Comparison of ENCODE assay signal across 8 mouse cellular contexts in the genomic region with DNA sequence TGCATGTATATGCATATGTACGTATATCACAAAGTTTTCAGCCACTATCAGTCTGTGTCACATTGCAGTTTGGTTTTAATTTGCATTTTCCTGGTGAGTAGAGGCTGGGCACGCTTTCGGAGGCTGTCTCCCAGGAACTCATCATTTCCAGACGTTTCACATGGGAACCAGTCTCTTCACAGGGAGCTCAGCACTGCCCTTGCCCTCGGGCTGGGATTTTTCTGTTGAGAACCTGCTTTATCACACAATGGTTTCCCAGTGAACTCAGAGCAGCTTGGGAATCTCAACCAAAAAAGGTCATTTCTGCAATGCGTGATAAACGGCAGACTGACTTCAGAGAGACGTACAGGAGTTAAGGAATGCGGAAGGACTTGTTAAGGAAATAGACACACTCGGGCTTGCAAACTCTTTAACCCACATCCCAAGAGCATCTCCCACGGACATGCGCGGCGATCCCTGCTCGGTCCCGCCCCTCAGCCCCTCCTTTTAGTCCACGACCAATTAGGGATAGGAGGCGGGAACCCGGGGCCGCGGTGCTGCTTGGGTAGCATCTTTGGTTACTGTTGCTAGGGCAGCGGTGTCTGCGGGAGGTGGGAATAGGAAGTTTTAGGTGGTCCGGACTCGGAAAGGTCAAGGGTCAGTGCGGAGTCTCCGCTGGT. TPM values are rescaled to one million over a fixed set of nuclear protein-coding genes. Genes with fewer than 3 reads are reported as not detected.
DNase-seq lines count a peak whose midpoint lies in the region; ATAC-seq and TF ChIP-seq lines count a peak whose summit lies in the region.

A gene (plus strand): TSS at position 560 of the 659 bp plus-strand sequence.

- H3K36me3 ChIP-seq in liver, embryonic 15.5 days (replicated peaks): no peaks in the 10 kb centered on the region

- no peaks in the 10 kb centered on the region for H3K9me3 ChIP-seq in liver, embryonic 15.5 days (replicated peaks)

- peak within 1 kb of the TSS; percentile 67 for H3K4me2 ChIP-seq in liver, embryonic 15.5 days

- intact Hi-C loops in heart, postnatal 36 days (cut with DNase I): loop anchor here (5.0 kb wide), 1 partner anchor 147 kb away; no protein-coding TSS in a partner anchor

- H3K4me1 ChIP-seq in liver, embryonic 15.5 days (replicated peaks): 0 out of 2 replicates have a peak, but pooled peaks cover 7% of the 10 kb centered on the region
- H3K4me1 ChIP-seq in olfactory bulb, adult 2 months (ENCODE audit: control insufficient read depth, insufficient read depth, low read length): peaks cover 6% of the 10 kb centered on the region

- H3K4me3 ChIP-seq in liver, embryonic 15.5 days (replicated peaks): peak within 1 kb of the TSS; percentile 49
- H3K4me3 ChIP-seq in olfactory bulb, adult 2 months (ENCODE audit: insufficient read depth, low read depth, low read length): peak within 1 kb of the TSS; percentile 54

- peak; percentile 90 for DNase-seq in MN1 (ENCODE audit: low spot score)
- DNase-seq in cerebellum, adult 8-10 months: peak; percentile 76
- DNase-seq in heart, postnatal 36 days: peak; percentile 67 to 68
- peak; percentile 89 for DNase-seq in layer of hippocampus, adult 11-12 months (ENCODE audit: low spot score)
- DNase-seq in thymus, postnatal 25 days: peak; percentile 15

- ATAC-seq in frontal cortex, adult (ENCODE audit: low TSS enrichment): peak; percentile 99
- ATAC-seq in liver, embryonic 15.5 days (ENCODE audit: insufficient read depth): peak; percentile 47; the same call in 1 of the 2 replicates

- H3K9ac ChIP-seq in liver, embryonic 15.5 days: no peak within 1 kb of the TSS

- no peak within 1 kb of the TSS for H3K27ac ChIP-seq in liver, embryonic 15.5 days (replicated peaks)
- no peak within 1 kb of the TSS for H3K27ac ChIP-seq in olfactory bulb, adult 2 months (ENCODE audit: insufficient read depth, low read depth, low read length)

- 0 out of 2 replicates have a peak, but pooled peaks cover 11% of the 10 kb centered on the region for H3K27me3 ChIP-seq in liver, embryonic 15.5 days

- no peak for TF ChIP-seq CTCF in olfactory bulb, adult 2 months (IDR thresholded peaks at IDR 0.05; ENCODE audit: insufficient read depth, low read depth, low read length)

- 1% methylated on average over 27 of the region's 27 CpGs for WGBS in liver, embryonic 15.5 days (ENCODE audit: insufficient replicate concordance)
- 1% methylated on average over 27 of the region's 27 CpGs for WGBS in olfactory bulb, adult 2 months

- no peak for TF ChIP-seq POLR2A in olfactory bulb, adult 2 months (IDR thresholded peaks at IDR 0.05; ENCODE audit: insufficient read depth, low read depth, low read length)

RNA-seq across cellular contexts. Expression of the gene that starts here (rescaled TPM):
- total RNA-seq in heart, postnatal 36 days (2021): 1 to 10 TPM; 2.1 to 2.2 TPM
- 0.08 TPM in 1 of 2 replicates, not detected in the other for polyA plus RNA-seq in liver, embryonic 15.5 days (2015; fragmentation: Nextera tagmentation; extraction: Ambion mirVana)
- polyA plus RNA-seq in olfactory bulb, adult 2 months (2012; ENCODE audit: insufficient read depth, insufficient read length, low replicate concordance, missing spikeins): not detected in 2 replicates

Comparison
In these comparisons a context has a peak if more than half of its experiments do, and no peak if none do; other contexts are left out.
1. Peak in ATAC-seq, H3K4me3 ChIP-seq and H3K4me2 ChIP-seq in liver, embryonic 15.5 days; RNA of the gene not detected or under 1 TPM.
2. DNase-seq: peak in every context shown above with its lines; median percentile 90 in MN1; 89 in layer of hippocampus, adult 11-12 months; 76 in cerebellum, adult 8-10 months; 68 in heart, postnatal 36 days; 15 in thymus, postnatal 25 days.